Mouse (Mus musculus) lung, adult 2 months (tissue): ENCODE results near the gene Grik4.

Experiments used
- CTCF ChIP-seq: fragments of 200-500 bp; IDR thresholded peaks from 2 replicates; pipeline ENCODE4 v1.5.1; 2011; ENCODE audit warnings: mild to moderate bottlenecking, low read length, control low read depth; ENCODE audit not compliant: insufficient read depth
- POLR2A ChIP-seq: fragments of 200-500 bp; IDR thresholded peaks from 2 replicates; pipeline ENCODE4 v1.6.1; 2011; ENCODE audit warnings: low read depth, mild to moderate bottlenecking, control low read depth, low read length, borderline replicate concordance; ENCODE audit errors: extremely low read depth

GRCm38 (mm10) chr9:42518163-42518562 is 426.1 kb downstream of the Grik4 start:
- TF ChIP-seq CTCF (no peak), POLR2A (no peak)
